Mouse (Mus musculus): ENCODE results near the gene Uggt1. TPM values are rescaled to one million over a fixed set of nuclear protein-coding genes. Genes with fewer than 3 reads are reported as not detected.

Uggt1 gene
- 11.2 TPM in 2 replicates for polyA plus RNA-seq (2012; ENCODE audit: low replicate concordance)

GRCm38 (mm10) chr1:36244058-36244827 is at the start of gene Uggt1:
Gene Uggt1, minus strand, starts transcription at chr1:36244720.

GRCm38 (mm10) chr1:36274455-36274854 is 29.9 kb upstream of the Uggt1 start, which contains the start of gene Neurl3:
Gene Neurl3, minus strand, starts transcription at chr1:36274679.

Other genes starting within 250 kb of the Uggt1 start
- 43.0 and 59.6 TPM in 2 replicates for gene Hs6st1, start 176.3 kb downstream of the Uggt1 start, polyA plus RNA-seq (2012; ENCODE audit: low replicate concordance)
- 51.7 and 68.0 TPM in 2 replicates for gene Neurl3, start 30.0 kb upstream of the Uggt1 start, polyA plus RNA-seq (2012; ENCODE audit: low replicate concordance)
- gene Arid5a, start 63.0 kb upstream of the Uggt1 start, polyA plus RNA-seq (2012; ENCODE audit: low replicate concordance), result 124 and 262 TPM in 2 replicates
- gene Kansl3, start 124.5 kb upstream of the Uggt1 start, polyA plus RNA-seq (2012; ENCODE audit: low replicate concordance), result 16.7 and 33.8 TPM in 2 replicates
- gene Fer1l5, start 127.6 kb upstream of the Uggt1 start, polyA plus RNA-seq (2012; ENCODE audit: low replicate concordance), result not detected in 2 replicates
- gene Lman2l, start 200.6 kb upstream of the Uggt1 start, polyA plus RNA-seq (2012; ENCODE audit: low replicate concordance), result 7.6 and 12.2 TPM in 2 replicates
- gene Cnnm4, start 226.9 kb upstream of the Uggt1 start, polyA plus RNA-seq (2012; ENCODE audit: low replicate concordance), result 3.4 and 6.3 TPM in 2 replicates